Mouse (Mus musculus) adrenal gland (tissue): ENCODE data around the gene Atp6v1g2.

Source experiments
- intact Hi-C: fragments of 180-260 bp; cut with DNase I; formaldehyde crosslinking; loops from one replicate; pipeline ENCODE4 v1.15.1; 2025
- microRNA-seq, 2 experiments: library from miRNA; unstranded; fragments of <30 nt; microRNA quantifications; one replicate each; pipeline ENCODE4; 2019

Gene Atp6v1g2

GRCm38 (mm10) chr17:35276304-35276864 lies 42.9 kb downstream of the Atp6v1g2 start:
- intact Hi-C loops: no loop called here

- intact Hi-C loops: no loop called here
Measured at GRCm38 (mm10) chr17:35278049-35278448, 44.6 kb downstream of the Atp6v1g2 start.

- intact Hi-C loops: no loop called here
Measured at GRCm38 (mm10) chr17:35278957-35279688, 45.7 kb downstream of the Atp6v1g2 start.

- intact Hi-C loops: no loop called here
Measured at GRCm38 (mm10) chr17:35280276-35280675, 46.8 kb downstream of the Atp6v1g2 start.

- intact Hi-C loops: no loop called here
Measured at GRCm38 (mm10) chr17:35285431-35285830, 52.0 kb downstream of the Atp6v1g2 start.

Small RNA genes within 50 kb of the gene (microRNA-seq; reads per million reads assigned to microRNA genes)
- gene Mir6973a: 0 reads per million in 2 experiments
- 0 reads per million in 2 experiments for gene Mir6974
- gene Mir6975: 0.37 to 0.92 reads per million in 2 experiments
- gene Mir8094: 0 to 0.34 reads per million in 2 experiments
